Mouse (Mus musculus) embryonic facial prominence, embryonic 12.5 days (tissue): Measurements from ENCODE around the gene Clk2. TPM values are rescaled to one million over a fixed set of nuclear protein-coding genes. Genes with fewer than 3 reads are reported as not detected.

Experiments
- polyA plus RNA-seq: library from polyadenylated mRNA; unstranded; fragments of >200 nt; fragmentation: Nextera tagmentation; extraction: Ambion mirVana; gene quantifications from 2 replicates; pipeline ENCODE4 v1.2.1, GENCODE M21; 2016

Gene Clk2
- polyA plus RNA-seq, 1 experiment from 2014 or later: 52.6 TPM

Other genes starting within 250 kb of the Clk2 start
- 25.5 TPM in 2 replicates for gene Ash1l, start 214.2 kb upstream of the Clk2 start, polyA plus RNA-seq
- gene Dap3, start 213.6 kb upstream of the Clk2 start, polyA plus RNA-seq: 153 and 156 TPM in 2 replicates
- 26.5 and 33.7 TPM in 2 replicates for gene Rusc1, start 71.5 kb upstream of the Clk2 start, polyA plus RNA-seq
- gene Gm43738, start 63.7 kb upstream of the Clk2 start, polyA plus RNA-seq: not detected in 2 replicates
- 258 and 265 TPM in 2 replicates for gene Fdps, start 62.8 kb upstream of the Clk2 start, polyA plus RNA-seq
- 0.27 and 1.0 TPM in 2 replicates for gene Pklr, start 28.7 kb upstream of the Clk2 start, polyA plus RNA-seq
- gene Hcn3, start 4.6 kb upstream of the Clk2 start, polyA plus RNA-seq: 3.9 and 4.4 TPM in 2 replicates
- gene Scamp3, start 12.7 kb downstream of the Clk2 start, polyA plus RNA-seq: 108 and 109 TPM in 2 replicates
- gene Fam189b, start 18.3 kb downstream of the Clk2 start, polyA plus RNA-seq: 30.9 and 37.2 TPM in 2 replicates
- gene Gba, start 38.1 kb downstream of the Clk2 start, polyA plus RNA-seq: 33.2 and 34.9 TPM in 2 replicates
- 42.6 and 46.2 TPM in 2 replicates for gene Thbs3, start 50.4 kb downstream of the Clk2 start, polyA plus RNA-seq
- gene Mtx1, start 62.3 kb downstream of the Clk2 start, polyA plus RNA-seq: 208 and 211 TPM in 2 replicates
- 0.78 and 1.6 TPM in 2 replicates for gene Muc1, start 64.3 kb downstream of the Clk2 start, polyA plus RNA-seq
- 297 and 306 TPM in 2 replicates for gene Krtcap2, start 81.2 kb downstream of the Clk2 start, polyA plus RNA-seq
- gene Trim46, start 81.5 kb downstream of the Clk2 start, polyA plus RNA-seq: 6.2 and 7.7 TPM in 2 replicates
- 101 and 103 TPM in 2 replicates for gene Dpm3, start 94.6 kb downstream of the Clk2 start, polyA plus RNA-seq
- 56.6 and 62.0 TPM in 2 replicates for gene Slc50a1, start 105.8 kb downstream of the Clk2 start, polyA plus RNA-seq
- gene Efna1, start 116.3 kb downstream of the Clk2 start, polyA plus RNA-seq: 32.6 and 36.1 TPM in 2 replicates
- gene Efna3, start 158.2 kb downstream of the Clk2 start, polyA plus RNA-seq: 12.8 and 15.8 TPM in 2 replicates
- gene Efna4, start 173.2 kb downstream of the Clk2 start, polyA plus RNA-seq: 47.1 and 48.8 TPM in 2 replicates
- 42.7 and 45.5 TPM in 2 replicates for gene Adam15, start 185.2 kb downstream of the Clk2 start, polyA plus RNA-seq
- gene Dcst2, start 197.2 kb downstream of the Clk2 start, polyA plus RNA-seq: 0.13 and 0.38 TPM in 2 replicates
- gene Dcst1, start 200.5 kb downstream of the Clk2 start, polyA plus RNA-seq: 0.32 and 0.57 TPM in 2 replicates
- gene Zbtb7b, start 230.0 kb downstream of the Clk2 start, polyA plus RNA-seq: 0.83 and 1.9 TPM in 2 replicates
- gene Lenep, start 238.0 kb downstream of the Clk2 start, polyA plus RNA-seq: 0.09 and 0.64 TPM in 2 replicates
- gene Flad1, start 247.1 kb downstream of the Clk2 start, polyA plus RNA-seq: 30.3 TPM in 2 replicates